13 mouse cellular contexts compared by ENCODE assay signal in genomic region chr2:150012787-150013346, GRCm38 (mm10).
"Had no signal": no experiment of that assay in that cellular context is flagged by ENCODE, and none has a peak within 500 bp of the region (broad histone marks: within the 10 kb centered on the region; RNA-seq: fewer than 3 reads in every experiment).

No protein-coding gene starts in this region.

- H3K9ac ChIP-seq: kidney, embryonic 15.5 days; limb, embryonic 13.5 days; liver, embryonic 14.5 days; neural tube, embryonic 13.5 days had no signal

- DNase-seq: kidney, adult 2 months; kidney, postnatal 14 days; left cerebral cortex, postnatal 4 days; lung, postnatal 4 days; right cerebral cortex, postnatal 4 days; spleen, adult 18-20 months; thymus, postnatal 36 days had no signal

- H3K27ac ChIP-seq: kidney, embryonic 15.5 days; limb, embryonic 13.5 days; liver, embryonic 14.5 days; neural tube, embryonic 13.5 days had no signal

- H3K27me3 ChIP-seq: kidney, embryonic 15.5 days; limb, embryonic 13.5 days; neural tube, embryonic 13.5 days had no signal

- H3K36me3 ChIP-seq: kidney, embryonic 15.5 days; limb, embryonic 13.5 days; neural tube, embryonic 13.5 days had no signal

- H3K4me2 ChIP-seq: kidney, embryonic 15.5 days; limb, embryonic 13.5 days; midbrain, embryonic 11.5 days; neural tube, embryonic 13.5 days had no signal

- H3K4me3 ChIP-seq: kidney, embryonic 15.5 days; limb, embryonic 13.5 days; neural tube, embryonic 13.5 days had no signal

- ATAC-seq: intestine, embryonic 16.5 days had no signal

- H3K9me3 ChIP-seq: kidney, embryonic 15.5 days; limb, embryonic 13.5 days; neural tube, embryonic 13.5 days had no signal
